Mouse (Mus musculus) hindbrain, embryonic 11.5 days (tissue): Measurements from ENCODE around the gene Tmem126a. TPM values are rescaled to one million over a fixed set of nuclear protein-coding genes. Genes with fewer than 3 reads are reported as not detected.

Experiments used
- ATAC-seq: fragments of 200-750 bp; cut with Nextera tagmentation; 2 replicates; pipeline ENCODE4 v1.8.0; 2017; ENCODE audit warnings: mild to moderate bottlenecking, moderate TSS enrichment, moderate library complexity; ENCODE audit not compliant: low FRiP score
- DNase-seq: peaks from one replicate; pipeline ENCODE4 v3.0.0-alpha.2; 2015; ENCODE audit warnings: low spot score
- H3K27ac ChIP-seq: fragments of 300-500 bp; sonication (generic); 2 replicates; pipeline ENCODE4 v1.5.1; 2014; ENCODE audit warnings: mild to moderate bottlenecking, low read depth, low read length
- H3K27me3 ChIP-seq: fragments of 300-500 bp; sonication (generic); 2 replicates; pipeline ENCODE4 v1.6.1; 2014; ENCODE audit warnings: mild to moderate bottlenecking, low read length, moderate library complexity, mixed read lengths; ENCODE audit not compliant: control insufficient read depth, insufficient read depth
- H3K36me3 ChIP-seq: fragments of 300-500 bp; sonication (generic); 2 replicates; pipeline ENCODE4 v1.6.1; 2014; ENCODE audit warnings: mild to moderate bottlenecking, low read length, moderate library complexity, mixed read lengths; ENCODE audit not compliant: control insufficient read depth, insufficient read depth
- H3K4me1 ChIP-seq: fragments of 300-500 bp; sonication (generic); replicated peaks from 2 replicates; pipeline ENCODE4 v1.6.1; 2014; ENCODE audit warnings: low read length, mixed read lengths; ENCODE audit not compliant: control insufficient read depth, insufficient read depth
- H3K4me2 ChIP-seq: fragments of 300-500 bp; sonication (generic); replicated peaks from 2 replicates; pipeline ENCODE4 v1.6.1; 2014; ENCODE audit warnings: mild to moderate bottlenecking, low read depth, low read length
- H3K4me3 ChIP-seq: fragments of 300-500 bp; sonication (generic); 2 replicates; pipeline ENCODE4 v1.5.1; 2014; ENCODE audit warnings: low read depth, low read length
- H3K9ac ChIP-seq: fragments of 300-500 bp; sonication (generic); 2 replicates; pipeline ENCODE4 v1.6.1; 2014; ENCODE audit warnings: low read depth, low read length
- H3K9me3 ChIP-seq: fragments of 300-500 bp; sonication (generic); 2 replicates; pipeline ENCODE4 v1.6.1; 2016; ENCODE audit warnings: low read length; ENCODE audit not compliant: control insufficient read depth
- WGBS: fragments of 180-500 bp; shearing (Covaris S2); extraction: QIAGEN DNeasy Blood & Tissue Kit; methylation state at CpG from one replicate; pipeline ENCODE4 v1.1.7; 2014; 5-methylcytosine and 5-hydroxymethylcytosine counted together
- polyA plus RNA-seq: library from polyadenylated mRNA; unstranded; fragments of >200 nt; fragmentation: Nextera tagmentation; extraction: Ambion mirVana; gene quantifications from 2 replicates; pipeline ENCODE4 v1.2.1, GENCODE M21; 2014

Gene Tmem126a
- polyA plus RNA-seq, 1 experiment from 2014 or later, result 122 TPM

- Histone ChIP-seq H3K9me3 (no peaks in the 10 kb centered on the region), H3K4me1 (no peaks in the 10 kb centered on the region; the same call in none of the 2 replicates), H3K9ac (peak overlapping the region; percentile 81), H3K27me3 (no peaks in the 10 kb centered on the region), H3K36me3 (no peaks in the 10 kb centered on the region), H3K4me3 (peak overlapping the region; percentile 63), H3K27ac (peak overlapping the region; percentile 79), H3K4me2 (peak overlapping the region; percentile 50)
- ATAC-seq (peak; percentile 74), DNase-seq (peak; percentile 58)
- 22% methylated on average over 10 of the region's 10 CpGs for WGBS
Measured at GRCm38 (mm10) chr7:90457517-90457916, 488 bp upstream of the Tmem126a start.

GRCm38 (mm10) chr7:90456149-90456844, 732 bp downstream of the Tmem126a start:
- Histone ChIP-seq H3K4me3 (peak overlapping the region; percentile 63), H3K27me3 (no peaks in the 10 kb centered on the region), H3K4me1 (no peaks in the 10 kb centered on the region; the same call in none of the 2 replicates), H3K9me3 (no peaks in the 10 kb centered on the region), H3K27ac (no peak overlapping the region), H3K9ac (peak overlapping the region; percentile 81), H3K4me2 (peak overlapping the region; percentile 50), H3K36me3 (no peaks in the 10 kb centered on the region)
- WGBS, result 40% methylated on average over 7 of the region's 7 CpGs
- ATAC-seq, result no peak
- DNase-seq, result peak; percentile 12

- Histone ChIP-seq H3K4me1 (no peaks in the 10 kb centered on the region), H3K27ac (no peak overlapping the region; the same call in 1 of the 2 replicates), H3K9ac (peak overlapping the region; percentile 98), H3K4me3 (peak overlapping the region; percentile 98), H3K4me2 (peak overlapping the region; percentile 85), H3K36me3 (no peaks in the 10 kb centered on the region), H3K27me3 (no peaks in the 10 kb centered on the region), H3K9me3 (no peaks in the 10 kb centered on the region)
- ATAC-seq (no peak), DNase-seq (peak; percentile 36)
- 0% methylated on average over 6 of the region's 6 CpGs for WGBS
Measured at GRCm38 (mm10) chr7:90444206-90444605, 12.8 kb downstream of the Tmem126a start.

GRCm38 (mm10) chr7:90443101-90444091, 13.6 kb downstream of the Tmem126a start:
- Histone ChIP-seq H3K36me3 (no peaks in the 10 kb centered on the region), H3K4me2 (peak overlapping the region; percentile 85), H3K9ac (peak overlapping the region; percentile 98), H3K27me3 (no peaks in the 10 kb centered on the region), H3K27ac (peak overlapping the region; percentile 95), H3K9me3 (no peaks in the 10 kb centered on the region), H3K4me3 (peak overlapping the region; percentile 98), H3K4me1 (no peaks in the 10 kb centered on the region)
- ATAC-seq (peak; percentile 79), DNase-seq (peak; percentile 81)
- under 1% methylated on average over 100 of the region's 123 CpGs for WGBS

GRCm38 (mm10) chr7:90442518-90443080, 14.4 kb downstream of the Tmem126a start, which contains the start of gene Crebzf:
Gene Crebzf (plus strand): TSS chr7:90442729.
- peak within 1 kb of the TSS; percentile 85 for H3K4me2 ChIP-seq
- H3K9me3 ChIP-seq, result no peaks in the 10 kb centered on the region
- H3K4me1 ChIP-seq, result no peaks in the 10 kb centered on the region
- H3K9ac ChIP-seq, result peak within 1 kb of the TSS; percentile 98
- DNase-seq (peak; percentile 98), ATAC-seq (peak; percentile 96)
- no peaks in the 10 kb centered on the region for H3K36me3 ChIP-seq
- peak within 1 kb of the TSS; percentile 98 for H3K4me3 ChIP-seq
- H3K27me3 ChIP-seq, result no peaks in the 10 kb centered on the region
- WGBS, result 0% methylated on average over 44 of the region's 54 CpGs
- peak within 1 kb of the TSS; percentile 95 for H3K27ac ChIP-seq

- 14% methylated on average over 4 of the region's 4 CpGs for WGBS
- peak overlapping the region; percentile 98 for H3K9ac ChIP-seq
- peak; percentile 25 for ATAC-seq
Measured at GRCm38 (mm10) chr7:90442070-90442469, 15.0 kb downstream of the Tmem126a start.

GRCm38 (mm10) chr7:90440044-90440443, 17.0 kb downstream of the Tmem126a start:
- no peak overlapping the region for H3K9ac ChIP-seq
- H3K4me2 ChIP-seq, result no peak overlapping the region
- no peak overlapping the region for H3K27ac ChIP-seq
- ATAC-seq (no peak), DNase-seq (no peak)
- no peaks in the 10 kb centered on the region for H3K27me3 ChIP-seq
- no peaks in the 10 kb centered on the region for H3K9me3 ChIP-seq
- no peaks in the 10 kb centered on the region for H3K36me3 ChIP-seq
- no peak overlapping the region for H3K4me3 ChIP-seq
- WGBS, result 97% methylated on average over 4 of the region's 4 CpGs
- H3K4me1 ChIP-seq, result no peaks in the 10 kb centered on the region

More at GRCm38 (mm10) chr7:90442070-90442469, 15.0 kb downstream of the Tmem126a start:
- Histone ChIP-seq H3K4me3 (peak overlapping the region; percentile 98), H3K9me3 (no peaks in the 10 kb centered on the region), H3K27me3 (no peaks in the 10 kb centered on the region), H3K4me1 (no peaks in the 10 kb centered on the region), H3K27ac (peak overlapping the region; percentile 95), H3K4me2 (peak overlapping the region; percentile 31), H3K36me3 (no peaks in the 10 kb centered on the region)
- DNase-seq, result no peak

GRCm38 (mm10) chr7:90432221-90432620, 24.8 kb downstream of the Tmem126a start:
- Histone ChIP-seq H3K4me1 (no peaks in the 10 kb centered on the region), H3K9me3 (no peaks in the 10 kb centered on the region), H3K9ac (no peak overlapping the region), H3K4me2 (no peak overlapping the region), H3K27ac (no peak overlapping the region), H3K36me3 (no peaks in the 10 kb centered on the region), H3K4me3 (no peak overlapping the region), H3K27me3 (no peaks in the 10 kb centered on the region)
- DNase-seq (no peak), ATAC-seq (no peak)
